Mouse (Mus musculus): Measurements from ENCODE around the gene Adcy5. TPM values are rescaled to one million over a fixed set of nuclear protein-coding genes. Genes with fewer than 3 reads are reported as not detected.

The Adcy5 gene
- not detected for total RNA-seq (2023)

DNA sequence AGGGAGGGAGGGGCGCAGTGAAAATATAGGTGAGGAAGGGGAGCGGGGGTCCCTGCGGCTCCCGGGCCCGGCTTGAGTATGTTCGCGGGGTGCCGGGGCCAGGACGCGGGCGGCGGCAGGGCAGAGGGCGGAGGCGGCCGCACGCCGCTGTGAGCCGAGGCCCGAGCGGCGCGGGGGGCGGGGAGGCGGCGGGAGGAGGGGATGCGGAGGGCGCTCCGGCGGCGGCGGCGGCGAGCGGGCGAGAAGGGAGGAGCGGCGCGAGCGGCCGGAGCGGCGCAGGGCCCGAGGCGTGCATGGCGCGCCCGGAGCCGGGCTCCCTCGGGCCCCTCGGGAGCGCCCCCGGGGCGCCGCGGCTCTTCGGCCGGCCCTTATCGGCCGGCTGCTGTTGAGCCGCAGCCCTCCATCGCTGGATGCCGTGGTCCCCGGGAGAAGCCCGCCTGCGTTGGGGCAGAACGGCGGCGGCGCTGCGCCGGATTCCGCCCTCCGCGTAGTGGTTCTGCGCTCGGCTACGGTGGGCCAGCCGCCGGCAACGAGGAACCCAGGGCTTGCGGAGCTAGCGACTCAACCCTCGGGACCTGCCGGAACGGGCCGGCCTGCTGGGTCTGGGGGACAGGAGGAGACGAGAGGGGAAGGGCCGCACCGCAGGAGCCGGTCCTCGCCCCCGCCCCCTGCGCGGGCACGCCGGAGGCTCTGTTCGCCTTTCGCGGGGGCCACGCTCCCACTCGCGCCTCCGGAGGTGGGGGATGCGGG, at the start of gene Adcy5:
Gene Adcy5 (plus strand): TSS at position 237 of the 750 bp plus-strand sequence.

Other genes with a start within 250 kb of the Adcy5 start
- gene Hacd2, start 132.4 kb upstream of the Adcy5 start, total RNA-seq (2023): 10.0 TPM
- 15.2 TPM for gene Sec22a, start 209.0 kb downstream of the Adcy5 start, total RNA-seq (2023)

Measured in CD4-positive naive resting alpha-beta T cell, adult 76 days (primary cell).